Mouse (Mus musculus) adrenal gland, adult (tissue): ENCODE measurements around the gene Olfr18.
"Not testable (repeated sequence)": the region's sequence is repeated elsewhere in the genome, so short reads cannot be mapped to it uniquely, and the experiment has no call there.

Experiments
- DNase-seq, 2 experiments: peaks; one replicate each; pipeline ENCODE4 v3.0.0; 2022 to 2023; ENCODE audit warnings: low spot score in 1 of 2; ENCODE audit not compliant: inconsistent age in 2 of 2

Olfr18 gene

GRCm38 (mm10) chr9:20335994-20336393, at the start of gene Olfr18:
Olfr18 (minus strand) TSS chr9:20336094.
- DNase-seq = no peak

DNA sequence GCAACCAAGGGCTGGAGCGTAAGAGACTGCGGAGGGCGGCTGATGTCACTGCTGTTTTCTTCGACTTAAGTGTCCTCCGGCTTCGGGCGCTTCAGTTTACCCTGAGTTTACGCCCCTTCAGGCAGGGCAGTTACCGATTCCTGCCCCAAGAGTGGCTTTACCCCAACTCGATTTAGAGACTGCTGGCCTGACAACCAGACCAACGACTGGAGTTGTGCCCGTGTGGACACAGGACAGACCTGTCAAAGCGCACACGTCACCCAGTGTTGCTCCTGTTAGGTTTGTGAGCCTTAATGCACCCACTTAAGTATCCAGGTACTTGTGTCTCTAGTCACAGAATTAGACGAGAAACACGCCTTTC, 49.4 kb upstream of the Olfr18 start:
- DNase-seq = no peak

DNA sequence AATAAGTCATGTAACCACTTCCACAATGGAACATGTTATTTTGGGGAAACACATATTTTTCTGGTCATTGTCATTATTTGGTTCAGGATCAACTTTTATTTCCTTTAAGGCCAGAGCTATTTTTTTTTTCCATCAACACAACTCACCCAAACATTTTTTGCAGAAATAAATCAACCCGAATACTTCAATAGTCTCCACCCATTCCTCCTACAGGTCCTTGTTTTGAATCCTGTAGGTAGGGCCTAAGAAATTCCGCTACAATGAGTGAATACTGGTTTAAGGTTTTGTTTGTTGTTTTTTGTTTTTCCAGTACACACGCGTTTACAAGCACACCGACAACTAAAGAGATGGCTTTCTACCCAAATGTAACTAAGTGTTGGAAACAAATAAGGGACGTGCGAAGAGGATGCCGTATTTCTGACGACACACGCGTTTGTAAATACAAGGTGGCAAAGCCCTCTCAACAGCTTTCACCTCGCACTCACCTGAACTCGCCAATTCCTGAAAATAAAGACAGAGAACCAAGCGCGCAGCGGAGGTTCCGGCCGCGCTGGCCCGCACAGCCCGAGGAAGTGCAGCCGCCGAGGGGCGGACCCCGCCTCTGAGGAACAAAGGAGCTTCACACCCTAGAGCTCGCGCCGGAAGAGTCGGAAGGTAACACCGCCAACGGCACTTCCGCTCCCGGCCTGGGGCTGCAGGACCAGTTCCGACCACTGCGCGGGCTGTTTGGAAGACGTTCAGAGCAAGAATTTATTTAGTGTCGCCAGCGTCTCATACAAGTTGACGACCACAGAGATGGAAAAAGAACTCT, 48.8 kb upstream of the Olfr18 start, which contains the start of gene Zfp560:
Gene Zfp560, minus strand, starts transcription at position 646 of the 811 bp plus-strand sequence.
- DNase-seq = peak; percentile 88 to 96

- no peak for DNase-seq
Measured at GRCm38 (mm10) chr9:20383659-20384058, 47.8 kb upstream of the Olfr18 start.

DNA sequence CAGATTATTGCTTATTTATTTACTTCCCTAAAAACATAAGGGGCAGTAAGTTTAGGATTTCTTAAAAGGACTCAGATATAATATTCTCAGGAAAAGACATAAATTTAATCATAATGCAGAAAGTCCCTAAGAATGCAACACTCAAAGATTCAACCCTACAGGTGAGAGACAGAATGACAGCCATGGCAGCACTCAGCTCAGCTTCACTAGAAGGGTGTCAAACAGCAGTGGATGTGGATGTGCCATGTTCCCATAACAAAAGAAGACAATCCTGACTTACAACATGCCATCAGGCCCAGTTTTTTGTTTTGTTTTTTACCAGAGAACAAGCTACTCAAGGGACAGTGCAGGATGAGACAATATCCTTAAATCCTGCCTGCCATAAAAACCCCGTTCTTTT, 38.8 kb upstream of the Olfr18 start:
- no peak for DNase-seq

DNA sequence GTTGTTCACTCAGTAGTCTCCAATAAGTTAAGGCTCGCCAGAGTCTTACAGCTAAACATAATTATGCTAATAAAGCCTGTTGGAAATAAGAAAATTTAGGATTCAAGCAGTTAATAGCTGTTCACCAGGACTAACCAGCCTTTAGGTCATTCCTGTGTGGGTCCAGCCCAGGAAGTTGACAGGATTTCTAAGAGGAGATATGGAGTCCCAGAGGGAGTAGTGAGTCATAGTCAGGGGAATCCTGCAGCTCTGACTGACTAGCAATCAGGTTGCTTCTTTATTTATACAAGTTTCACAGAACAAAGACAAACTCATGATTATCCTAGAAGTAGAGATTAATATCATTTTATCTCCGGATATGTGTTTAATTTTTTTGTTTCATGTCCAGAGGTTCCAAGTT, 31.4 kb upstream of the Olfr18 start:
- no peak for DNase-seq

DNA sequence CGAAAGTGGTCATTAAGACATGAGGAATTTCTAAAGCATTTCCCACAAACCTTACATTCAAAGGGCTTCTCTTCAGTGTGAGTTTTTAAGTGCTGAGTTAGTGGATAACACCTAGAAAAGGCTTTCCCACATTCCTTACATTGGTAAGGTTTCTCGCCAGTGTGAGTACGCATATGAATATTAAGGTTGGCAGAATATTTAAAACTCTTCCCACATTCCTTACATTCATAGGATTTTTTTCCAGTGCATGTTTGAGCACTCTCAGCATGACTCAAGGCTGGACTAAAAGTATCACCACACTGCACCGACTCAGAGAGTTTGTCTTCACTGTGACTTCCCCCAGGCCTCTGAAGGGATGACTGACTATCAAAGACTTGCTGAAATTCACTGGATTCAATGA, 12.6 kb upstream of the Olfr18 start:
- no peak for DNase-seq

- DNase-seq = no peak
Measured at GRCm38 (mm10) chr9:20298232-20298631, 37.7 kb downstream of the Olfr18 start, which contains the start of gene Olfr873. Olfr873 (plus strand) TSS chr9:20298532.

- DNase-seq = not testable (repeated sequence)
Measured at GRCm38 (mm10) chr9:20295562-20295961, 40.3 kb downstream of the Olfr18 start.

DNA sequence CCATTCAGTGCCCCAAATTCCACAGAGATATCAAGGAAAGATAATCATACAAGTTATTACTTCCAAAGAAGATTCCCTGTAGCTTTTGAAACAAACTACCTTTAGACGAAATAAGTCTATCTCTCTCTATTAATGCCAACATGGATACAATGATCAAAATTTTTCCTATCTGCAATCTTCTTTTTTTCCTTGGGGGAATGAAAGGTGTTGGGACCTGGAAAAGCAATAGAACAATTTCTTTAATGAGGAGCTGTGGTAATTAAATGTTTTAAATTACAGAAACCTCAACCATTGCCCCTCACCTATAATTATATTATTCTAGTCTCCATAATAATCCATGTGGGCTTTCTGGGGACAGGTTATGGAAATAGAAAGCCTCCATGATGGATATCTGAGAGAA, 53.8 kb downstream of the Olfr18 start, which contains the start of gene Olfr39:
Gene Olfr39, plus strand, starts transcription at position 301 of the 400 bp plus-strand sequence.
- DNase-seq = no peak
